Mouse (Mus musculus): Measurements from ENCODE around the gene Togaram2.
"Not testable (repeated sequence)": the region's sequence is repeated elsewhere in the genome, so short reads cannot be mapped to it uniquely, and the experiment has no call there.

Togaram2 gene

DNA sequence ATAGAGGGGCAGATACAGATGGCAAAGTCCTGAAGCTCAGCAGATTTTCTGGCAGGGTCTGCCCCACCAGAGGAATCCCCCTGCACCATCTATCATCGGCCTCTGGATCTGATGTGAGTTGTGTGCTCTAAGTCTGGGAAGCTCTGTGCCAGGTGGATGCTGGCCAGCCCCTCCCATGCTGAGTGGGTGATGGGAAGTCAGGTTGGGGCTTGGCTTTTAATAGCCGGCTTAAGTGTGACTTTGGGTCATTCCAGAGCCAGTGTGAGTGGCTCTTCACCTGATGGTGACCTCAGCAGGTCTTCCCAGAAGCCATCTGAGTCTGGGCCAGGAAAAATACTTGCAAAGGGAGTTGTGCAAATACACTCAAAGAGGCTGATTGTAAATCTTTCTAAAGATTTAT is 57.6 kb downstream of the Togaram2 start:
- DNase-seq (ENCODE audit: low spot score in 2 of 2) = no peak

DNA sequence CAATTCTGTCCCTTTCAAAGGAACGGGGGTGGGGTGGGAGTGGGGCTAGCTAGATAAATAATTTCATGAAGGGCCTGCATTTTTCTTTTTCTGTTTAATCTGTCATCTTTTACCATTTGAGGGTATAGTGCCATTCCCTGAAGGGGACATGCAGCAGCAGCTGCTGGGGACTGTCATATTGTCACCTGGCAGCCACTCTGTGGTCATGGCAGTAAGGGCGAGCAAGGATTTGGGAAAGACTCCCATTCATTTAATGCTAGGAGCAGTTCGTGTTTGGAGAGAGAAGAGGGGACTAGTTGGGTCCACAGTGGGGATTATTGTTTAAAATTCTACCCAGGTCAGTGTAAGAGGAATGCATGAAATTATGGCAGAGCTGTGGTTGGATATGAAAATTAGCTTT is 63.4 kb downstream of the Togaram2 start:
- DNase-seq (ENCODE audit: low spot score in 2 of 2) = no peak

- DNase-seq (ENCODE audit: low spot score in 2 of 2) = no peak
Measured at GRCm38 (mm10) chr17:71742156-71742555, 69.1 kb downstream of the Togaram2 start.

DNA sequence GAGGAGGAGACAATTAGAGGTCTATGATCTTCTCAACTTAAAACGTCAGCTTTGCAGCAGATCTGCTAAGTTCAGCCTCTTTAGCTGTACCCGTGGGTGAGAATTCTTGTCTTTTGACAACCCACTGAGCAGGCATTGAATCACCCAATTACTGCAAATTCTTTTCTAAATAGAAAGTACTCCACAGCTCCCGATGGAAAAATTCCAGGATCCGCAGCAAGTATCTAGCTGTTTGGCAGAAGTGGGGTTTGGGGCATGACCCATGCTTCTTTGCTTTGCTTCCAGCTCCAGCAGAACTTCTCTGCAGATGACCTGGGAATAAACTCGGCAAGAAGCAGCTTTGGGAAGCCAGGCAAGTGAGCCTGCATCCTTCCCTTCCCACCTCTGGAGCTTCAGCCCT is 69.9 kb downstream of the Togaram2 start:
- peak; percentile 57 to 64 for DNase-seq (ENCODE audit: low spot score in 2 of 2)

DNA sequence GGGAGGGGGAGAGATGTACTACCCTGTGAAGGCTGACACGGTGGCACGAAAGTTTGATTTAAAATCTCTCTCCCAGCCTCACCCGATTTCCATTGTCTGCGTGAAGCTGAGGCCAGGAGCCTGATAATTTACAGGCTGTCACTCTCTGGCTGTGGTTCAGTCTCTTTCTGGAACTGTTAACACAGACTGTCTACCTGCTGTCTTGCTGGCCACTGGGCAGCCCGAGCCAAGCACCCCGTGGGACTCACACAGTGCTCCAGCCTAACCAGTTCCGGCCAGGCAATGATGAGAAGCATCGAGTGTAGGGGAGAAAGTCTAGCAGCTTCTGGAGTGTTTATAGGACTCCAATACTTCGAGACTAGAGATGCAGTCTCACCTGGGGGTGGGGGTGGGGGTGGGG is 73.1 kb downstream of the Togaram2 start:
- no peak for DNase-seq (ENCODE audit: low spot score in 2 of 2)

- no peak for DNase-seq (ENCODE audit: low spot score in 2 of 2)
Measured at GRCm38 (mm10) chr17:71747561-71747960, 74.5 kb downstream of the Togaram2 start.

GRCm38 (mm10) chr17:71749616-71750168 is 76.6 kb downstream of the Togaram2 start:
- DNase-seq (ENCODE audit: low spot score in 2 of 2) = no peak

DNA sequence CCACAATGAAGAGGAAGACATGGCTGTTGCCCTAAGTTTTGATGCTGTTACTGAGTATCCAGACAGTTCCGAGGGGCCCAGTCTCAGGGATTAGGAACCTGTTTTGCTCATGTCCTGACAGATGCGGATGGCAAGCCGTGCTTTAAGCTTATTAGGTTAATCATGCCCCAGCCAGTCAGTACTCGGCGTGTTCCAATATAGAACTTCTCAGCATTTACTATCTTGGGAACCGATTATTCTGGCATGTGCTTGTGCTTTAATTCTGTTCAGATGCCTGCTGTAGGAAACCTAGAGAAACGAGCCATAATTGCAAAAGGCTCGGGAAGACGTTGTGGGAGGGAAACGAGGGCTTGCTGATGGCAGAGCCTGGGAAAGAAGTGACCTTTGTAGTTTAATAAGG is 79.8 kb downstream of the Togaram2 start, which contains the start of gene Pcare:
Gene Pcare, minus strand, starts transcription at position 64 of the 400 bp plus-strand sequence.
- peak in 1 of 2 experiments; percentile 23 for DNase-seq (ENCODE audit: low spot score in 2 of 2)

GRCm38 (mm10) chr17:71760536-71760935 is 87.5 kb downstream of the Togaram2 start:
- no peak for DNase-seq (ENCODE audit: low spot score in 2 of 2)

DNA sequence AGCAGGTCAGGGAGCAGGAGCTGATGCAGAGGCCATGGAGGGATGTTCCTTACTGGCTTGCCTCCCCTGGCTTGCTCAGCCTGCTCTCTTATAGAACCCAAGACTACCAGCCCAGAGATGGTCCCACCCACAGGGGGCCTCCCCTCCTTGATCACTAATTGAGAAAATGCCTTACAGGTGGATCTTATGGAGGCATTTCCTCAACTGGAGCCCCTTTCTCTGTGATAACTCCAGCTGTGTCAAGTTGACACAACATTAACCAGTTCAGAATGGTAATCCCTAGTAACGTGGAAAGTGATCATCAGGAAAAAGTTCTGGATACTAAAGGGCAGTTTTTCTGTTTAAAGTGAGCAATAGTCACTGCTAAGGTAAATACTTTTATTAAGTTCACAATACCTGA is 95.1 kb downstream of the Togaram2 start, which contains the start of gene Clip4:
Gene Clip4, plus strand, starts transcription at position 301 of the 400 bp plus-strand sequence.
- not testable (repeated sequence) for DNase-seq (ENCODE audit: low spot score in 2 of 2)

- DNase-seq (ENCODE audit: low spot score in 2 of 2) = no peak
Measured at GRCm38 (mm10) chr17:71769564-71769963, 96.5 kb downstream of the Togaram2 start.

DNA sequence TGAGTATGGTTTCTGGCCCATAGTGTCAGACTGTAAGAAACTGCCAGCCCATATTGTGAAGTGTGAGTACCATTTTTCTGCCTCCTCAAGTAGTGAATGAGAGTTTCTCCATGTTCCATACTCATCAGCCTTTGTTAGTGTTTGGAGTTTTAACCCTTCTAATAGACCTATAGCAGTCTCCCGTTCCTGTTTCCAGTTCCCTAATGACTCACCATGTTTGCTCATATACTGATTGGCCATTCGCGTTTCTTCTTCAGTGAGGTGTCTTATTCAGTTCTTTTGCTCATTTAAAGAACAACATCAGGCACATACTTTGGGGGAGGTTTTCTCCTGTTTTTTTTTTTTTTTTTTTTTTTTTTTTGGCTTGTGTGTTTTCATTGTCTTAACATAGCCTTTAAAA is 97.6 kb downstream of the Togaram2 start:
- DNase-seq (ENCODE audit: low spot score in 2 of 2) = no peak

GRCm38 (mm10) chr17:71774173-71774572 is 101.1 kb downstream of the Togaram2 start:
- no peak for DNase-seq (ENCODE audit: low spot score in 2 of 2)

DNA sequence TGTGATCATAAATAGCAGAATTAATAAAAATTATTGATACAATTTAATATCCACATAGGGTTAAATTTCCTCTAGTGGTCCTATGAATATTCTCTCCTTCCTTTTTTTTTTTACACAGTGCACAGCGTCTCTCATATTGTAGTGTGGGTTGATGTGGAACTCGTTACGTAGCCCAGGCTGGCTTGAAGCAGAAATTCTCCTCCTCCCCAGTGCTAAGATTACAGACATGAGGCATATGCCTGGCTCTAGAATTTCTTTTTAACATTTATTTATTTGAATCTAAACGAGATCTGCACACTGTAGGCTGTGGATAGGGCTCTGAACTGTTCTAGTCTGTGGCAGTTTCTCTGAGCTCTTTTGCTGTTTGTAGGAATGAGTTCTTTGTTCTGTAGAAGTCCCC is 102.2 kb downstream of the Togaram2 start:
- DNase-seq (ENCODE audit: low spot score in 2 of 2) = peak in 1 of 2 experiments; percentile 21

GRCm38 (mm10) chr17:71778696-71779095 is 105.6 kb downstream of the Togaram2 start:
- no peak for DNase-seq (ENCODE audit: low spot score in 2 of 2)
